Mouse (Mus musculus) stomach, embryonic 16.5 days (tissue): ENCODE data around the gene Adamtsl1. TPM values are rescaled to one million over a fixed set of nuclear protein-coding genes. Genes with fewer than 3 reads are reported as not detected.

Experiments
- ATAC-seq: fragments of 200-750 bp; cut with Nextera tagmentation; 2 replicates; pipeline ENCODE4 v1.8.0; 2017; ENCODE audit warnings: moderate number of reproducible peaks, moderate TSS enrichment; ENCODE audit not compliant: insufficient read depth, low FRiP score
- H3K27ac ChIP-seq: fragments of 300-500 bp; sonication (generic); 2 replicates; pipeline ENCODE4 v1.5.1; 2014; ENCODE audit warnings: low read length
- H3K27me3 ChIP-seq: fragments of 300-500 bp; sonication (generic); 2 replicates; pipeline ENCODE4 v1.6.1; 2014; ENCODE audit warnings: low read length, control low read depth, mixed read lengths; ENCODE audit not compliant: control insufficient read depth, insufficient read depth
- H3K36me3 ChIP-seq: fragments of 300-500 bp; sonication (generic); 2 replicates; pipeline ENCODE4 v1.6.1; 2014; ENCODE audit warnings: low read length; ENCODE audit not compliant: control insufficient read depth, insufficient read depth
- H3K4me1 ChIP-seq: fragments of 300-500 bp; sonication (generic); 2 replicates; pipeline ENCODE4 v1.6.1; 2014; ENCODE audit warnings: low read length, control low read depth, mixed read lengths; ENCODE audit not compliant: control insufficient read depth, insufficient read depth
- H3K4me2 ChIP-seq: fragments of 300-500 bp; sonication (generic); 2 replicates; pipeline ENCODE4 v1.6.1; 2014; ENCODE audit warnings: low read depth, low read length, mixed read lengths
- H3K4me3 ChIP-seq: fragments of 300-500 bp; sonication (generic); replicated peaks from 2 replicates; pipeline ENCODE4 v1.5.1; 2014; ENCODE audit warnings: mild to moderate bottlenecking, low read length
- H3K9ac ChIP-seq: fragments of 300-500 bp; sonication (generic); 2 replicates; pipeline ENCODE4 v1.6.1; 2014; ENCODE audit warnings: low read length
- H3K9me3 ChIP-seq: fragments of 300-500 bp; sonication (generic); replicated peaks from 2 replicates; pipeline ENCODE4 v1.6.1; 2016; ENCODE audit warnings: low read length, control low read depth; ENCODE audit not compliant: control insufficient read depth
- WGBS: fragments of 180-500 bp; shearing (Covaris S2); extraction: QIAGEN DNeasy Blood & Tissue Kit; methylation state at CpG from one replicate; pipeline ENCODE4 v1.1.7; 2014; 5-methylcytosine and 5-hydroxymethylcytosine counted together
- polyA plus RNA-seq: library from polyadenylated mRNA; unstranded; fragments of >200 nt; fragmentation: Nextera tagmentation; extraction: Ambion mirVana; gene quantifications from 2 replicates; pipeline ENCODE4 v1.2.1, GENCODE M21; 2015

The Adamtsl1 gene
- polyA plus RNA-seq, 1 experiment from 2014 or later: 22.0 TPM

GRCm38 (mm10) chr4:86416401-86417025 lies 902.5 kb downstream of the Adamtsl1 start:
- H3K9ac ChIP-seq: no peak overlapping the region
- peak; percentile 60; the same call in 1 of the 2 replicates for ATAC-seq

GRCm38 (mm10) chr4:86422586-86422985 lies 908.6 kb downstream of the Adamtsl1 start:
- no peak overlapping the region for H3K4me2 ChIP-seq
- no peaks in the 10 kb centered on the region for H3K36me3 ChIP-seq
- no peak overlapping the region for H3K27ac ChIP-seq
- 56% methylated on average over 6 of the region's 6 CpGs for whole genome bisulfite sequencing
- ATAC-seq: no peak
- H3K4me3 ChIP-seq: no peak overlapping the region
- 0 out of 2 replicates have a peak, but pooled peaks cover 3% of the 10 kb centered on the region for H3K4me1 ChIP-seq
- H3K27me3 ChIP-seq: no peaks in the 10 kb centered on the region
- H3K9me3 ChIP-seq: no peaks in the 10 kb centered on the region
- no peak overlapping the region for H3K9ac ChIP-seq

More at GRCm38 (mm10) chr4:86416401-86417025, 902.5 kb downstream of the Adamtsl1 start:
- H3K9me3 ChIP-seq: no peaks in the 10 kb centered on the region
- peak overlapping the region; percentile 9; the same call in 1 of the 2 replicates for H3K27ac ChIP-seq
- H3K4me2 ChIP-seq: no peak overlapping the region
- no peaks in the 10 kb centered on the region for H3K36me3 ChIP-seq
- WGBS: 35% methylated on average over 15 of the region's 15 CpGs
- H3K4me3 ChIP-seq: no peak overlapping the region
- H3K4me1 ChIP-seq: no peaks in the 10 kb centered on the region
- no peaks in the 10 kb centered on the region for H3K27me3 ChIP-seq

- peak; percentile 47; the same call in 1 of the 2 replicates for ATAC-seq
- Histone ChIP-seq H3K4me1 (0 out of 2 replicates have a peak, but pooled peaks cover 3% of the 10 kb centered on the region), H3K9me3 (no peaks in the 10 kb centered on the region)
Measured at GRCm38 (mm10) chr4:86425581-86425980, 911.6 kb downstream of the Adamtsl1 start.

GRCm38 (mm10) chr4:86426549-86426948 lies 912.6 kb downstream of the Adamtsl1 start:
- Histone ChIP-seq H3K9ac (no peak overlapping the region), H3K36me3 (no peaks in the 10 kb centered on the region), H3K9me3 (no peaks in the 10 kb centered on the region), H3K27me3 (no peaks in the 10 kb centered on the region), H3K4me1 (0 out of 2 replicates have a peak, but pooled peaks cover 3% of the 10 kb centered on the region), H3K4me3 (no peak overlapping the region), H3K27ac (no peak overlapping the region), H3K4me2 (no peak overlapping the region)
- ATAC-seq: no peak
- WGBS: 88% methylated on average over 11 of the region's 11 CpGs

More at GRCm38 (mm10) chr4:86425581-86425980, 911.6 kb downstream of the Adamtsl1 start:
- Histone ChIP-seq H3K36me3 (no peaks in the 10 kb centered on the region), H3K4me2 (no peak overlapping the region), H3K27me3 (no peaks in the 10 kb centered on the region), H3K9ac (no peak overlapping the region), H3K4me3 (no peak overlapping the region), H3K27ac (no peak overlapping the region)
- 65% methylated on average over 7 of the region's 7 CpGs for WGBS

GRCm38 (mm10) chr4:86427312-86427711 lies 913.3 kb downstream of the Adamtsl1 start:
- no peak overlapping the region for H3K4me3 ChIP-seq
- H3K9ac ChIP-seq: no peak overlapping the region
- H3K36me3 ChIP-seq: no peaks in the 10 kb centered on the region
- no peak overlapping the region for H3K4me2 ChIP-seq
- H3K27ac ChIP-seq: no peak overlapping the region
- H3K4me1 ChIP-seq: 0 out of 2 replicates have a peak, but pooled peaks cover 3% of the 10 kb centered on the region
- no peaks in the 10 kb centered on the region for H3K9me3 ChIP-seq
- no peaks in the 10 kb centered on the region for H3K27me3 ChIP-seq
- no peak for ATAC-seq
- 69% methylated on average over 5 of the region's 5 CpGs for WGBS

GRCm38 (mm10) chr4:86428091-86428745 lies 914.2 kb downstream of the Adamtsl1 start:
- WGBS: 83% methylated on average over 6 of the region's 6 CpGs
- H3K27me3 ChIP-seq: no peaks in the 10 kb centered on the region
- H3K9ac ChIP-seq: no peak overlapping the region
- H3K27ac ChIP-seq: no peak overlapping the region
- no peak overlapping the region for H3K4me2 ChIP-seq
- no peak for ATAC-seq
- no peaks in the 10 kb centered on the region for H3K9me3 ChIP-seq
- H3K36me3 ChIP-seq: no peaks in the 10 kb centered on the region
- 0 out of 2 replicates have a peak, but pooled peaks cover 3% of the 10 kb centered on the region for H3K4me1 ChIP-seq
- no peak overlapping the region for H3K4me3 ChIP-seq

GRCm38 (mm10) chr4:86435631-86436030 lies 921.7 kb downstream of the Adamtsl1 start:
- Histone ChIP-seq H3K27ac (no peak overlapping the region), H3K4me2 (no peak overlapping the region), H3K9me3 (no peaks in the 10 kb centered on the region), H3K9ac (no peak overlapping the region), H3K36me3 (no peaks in the 10 kb centered on the region), H3K4me1 (no peaks in the 10 kb centered on the region), H3K4me3 (no peak overlapping the region), H3K27me3 (no peaks in the 10 kb centered on the region)
- ATAC-seq: no peak
- 86% methylated on average over 3 of the region's 3 CpGs for WGBS

- no peak for ATAC-seq
Measured at GRCm38 (mm10) chr4:86436336-86436735, 922.4 kb downstream of the Adamtsl1 start.

GRCm38 (mm10) chr4:86450468-86450867 lies 936.5 kb downstream of the Adamtsl1 start:
- Histone ChIP-seq H3K4me2 (no peak overlapping the region), H3K4me1 (no peaks in the 10 kb centered on the region), H3K4me3 (no peak overlapping the region), H3K27me3 (no peaks in the 10 kb centered on the region), H3K9ac (no peak overlapping the region), H3K9me3 (no peaks in the 10 kb centered on the region), H3K27ac (no peak overlapping the region), H3K36me3 (no peaks in the 10 kb centered on the region)
- 89% methylated on average over 3 of the region's 3 CpGs for WGBS
- ATAC-seq: no peak

More at GRCm38 (mm10) chr4:86436336-86436735, 922.4 kb downstream of the Adamtsl1 start:
- WGBS: 57% methylated on average over 3 of the region's 3 CpGs
- no peak overlapping the region for H3K9ac ChIP-seq
- H3K4me3 ChIP-seq: no peak overlapping the region
- H3K9me3 ChIP-seq: no peaks in the 10 kb centered on the region
- no peak overlapping the region for H3K27ac ChIP-seq
- no peak overlapping the region for H3K4me2 ChIP-seq
- H3K36me3 ChIP-seq: no peaks in the 10 kb centered on the region
- no peaks in the 10 kb centered on the region for H3K27me3 ChIP-seq
- H3K4me1 ChIP-seq: no peaks in the 10 kb centered on the region
